Mouse (Mus musculus) v-Abl transformed pro-B cells (cell line): ENCODE results near the gene Cc2d1a.

Source experiments
- in situ Hi-C, 2 experiments: fragments of 400-800 bp; cut with MboI; formaldehyde crosslinking; loops; one replicate each; pipeline ENCODE4 v1.15.1; 2025; ENCODE audit not compliant: unreplicated experiment in 2 of 2

The Cc2d1a gene

DNA sequence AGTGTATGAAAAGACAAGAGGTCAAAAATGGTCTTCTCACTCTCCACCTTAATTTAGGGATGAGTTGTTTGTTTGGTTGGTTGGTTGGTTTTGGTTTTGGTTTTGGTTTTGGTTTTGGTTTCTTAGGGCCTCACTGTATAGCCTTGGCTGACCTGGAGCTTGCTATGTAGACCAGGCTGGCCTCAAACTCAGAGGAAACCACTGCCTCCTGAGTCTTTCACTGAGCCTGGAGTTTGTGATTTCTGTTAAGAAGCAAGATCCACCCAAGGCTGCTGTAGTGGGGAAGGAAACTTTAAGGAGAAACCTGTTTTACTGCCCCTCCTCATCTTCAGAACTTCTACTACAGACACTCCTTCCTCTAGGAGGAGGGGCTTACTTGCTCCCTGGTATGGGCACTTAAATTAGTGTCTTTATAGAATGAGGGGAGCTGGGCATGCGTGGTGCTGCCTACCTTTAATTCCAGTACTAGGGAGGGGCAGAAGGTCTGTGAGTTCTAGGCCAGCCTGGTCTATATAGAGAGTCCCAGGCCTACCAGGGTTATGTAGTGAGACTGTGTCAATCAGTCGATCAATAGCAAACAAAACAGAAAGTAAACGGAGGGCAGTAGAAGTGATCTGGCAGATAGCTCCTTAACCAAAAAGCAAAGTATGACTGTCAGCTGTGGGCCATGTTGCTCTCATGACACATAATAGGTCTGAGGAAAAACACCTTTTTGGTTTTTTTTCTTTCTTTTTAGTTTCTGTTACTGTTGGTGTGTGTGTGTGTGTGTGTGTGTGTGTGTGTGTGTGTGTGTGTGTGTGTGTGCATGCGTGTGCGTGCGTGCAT, 41.3 kb downstream of the Cc2d1a start:
- in situ Hi-C loops: no loop called here

DNA sequence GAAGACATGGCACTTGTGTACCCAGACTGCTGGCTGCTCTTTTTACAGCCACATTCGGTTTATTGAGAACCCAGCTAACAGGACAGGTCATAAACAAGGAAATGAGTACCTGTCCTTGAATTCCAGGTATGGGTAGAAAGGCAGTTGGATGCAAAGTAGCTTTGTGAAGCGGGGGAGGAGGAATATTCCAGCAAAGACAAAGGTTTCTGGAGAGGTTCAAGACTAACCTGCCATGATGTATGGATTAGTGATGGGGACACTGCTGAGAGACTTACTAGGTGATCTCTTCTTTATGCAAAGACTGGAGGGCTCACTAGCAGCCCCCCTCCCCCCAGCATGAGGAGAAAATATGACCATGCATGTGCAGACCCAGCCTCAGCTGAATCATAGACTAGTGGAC, 42.1 kb downstream of the Cc2d1a start:
- in situ Hi-C loops: no loop called here

DNA sequence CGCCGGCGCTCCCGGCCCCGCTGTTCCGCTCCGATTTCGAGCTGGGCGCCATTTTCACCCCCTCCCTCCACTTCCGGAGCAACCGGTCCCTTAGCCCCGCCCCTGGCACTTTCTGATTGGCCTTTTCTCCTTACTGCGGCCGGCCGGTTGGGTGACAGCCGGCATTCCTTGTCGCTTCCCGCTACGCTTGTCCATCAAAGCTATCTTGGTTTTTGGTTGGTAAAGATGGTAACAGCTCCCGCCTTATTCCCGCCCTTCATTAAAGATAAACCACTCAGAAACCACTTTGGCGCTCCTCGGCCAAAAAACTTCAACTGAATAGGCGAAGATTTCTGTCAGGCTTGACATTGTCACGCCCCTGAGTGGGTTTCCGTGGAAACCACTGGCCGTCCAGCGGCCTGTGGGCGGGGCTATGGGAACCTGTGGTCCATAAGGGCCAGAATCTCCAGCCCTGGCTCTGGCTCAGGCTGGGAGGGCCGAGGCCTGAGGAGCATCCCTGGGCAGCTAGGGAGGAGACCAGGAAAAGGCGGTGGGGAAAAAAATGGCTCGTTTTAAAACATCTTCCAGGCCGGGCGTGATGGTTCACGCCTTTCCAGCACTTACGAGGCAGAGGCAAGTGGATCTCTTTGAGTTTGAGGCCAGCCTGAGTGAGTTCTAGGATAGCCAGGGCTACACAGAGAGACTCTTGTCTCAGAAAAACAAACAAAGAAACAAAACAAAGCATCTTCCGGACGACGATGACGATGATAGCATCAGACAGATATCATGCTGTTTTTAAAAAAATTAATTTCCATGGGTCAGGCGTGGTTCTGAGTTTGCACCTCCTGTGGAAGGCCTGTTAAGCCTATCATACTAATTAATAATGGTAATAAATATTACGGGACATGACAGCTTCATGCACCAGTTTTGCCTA, 42.8 kb downstream of the Cc2d1a start, which contains the start of gene Dcaf15:
TSS of gene Dcaf15 (minus strand) at position 72 of the 913 bp plus-strand sequence.
- in situ Hi-C loops: loop anchor here in 1 of 2 experiments (5.0 kb wide), 1 partner anchor 63 kb away; the partner anchor contains the start of genes Il27ra and Rln3

DNA sequence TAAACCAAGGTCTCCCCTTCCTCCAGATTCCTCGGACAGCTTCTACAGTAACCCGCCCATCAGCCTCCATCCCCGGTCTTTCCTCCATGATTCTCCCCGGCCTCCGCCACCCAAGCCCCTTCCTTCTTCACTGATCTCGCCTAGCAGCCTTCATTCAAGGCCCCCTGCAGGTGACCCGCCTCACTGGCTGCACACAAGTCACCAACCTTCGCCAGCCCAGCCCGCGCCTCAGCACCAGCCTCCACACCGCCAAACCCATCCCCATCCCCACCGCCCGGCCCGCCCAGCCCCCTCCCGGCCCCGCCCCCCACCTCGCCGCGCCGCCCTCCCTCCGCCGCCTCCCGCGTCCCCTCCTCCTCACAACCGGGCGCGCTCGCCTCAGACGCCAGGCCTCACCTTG, 43.5 kb downstream of the Cc2d1a start:
- in situ Hi-C loops: loop anchor here in 1 of 2 experiments (5.0 kb wide), 1 partner anchor 62 kb away; the partner anchor contains the start of genes Il27ra and Rln3

DNA sequence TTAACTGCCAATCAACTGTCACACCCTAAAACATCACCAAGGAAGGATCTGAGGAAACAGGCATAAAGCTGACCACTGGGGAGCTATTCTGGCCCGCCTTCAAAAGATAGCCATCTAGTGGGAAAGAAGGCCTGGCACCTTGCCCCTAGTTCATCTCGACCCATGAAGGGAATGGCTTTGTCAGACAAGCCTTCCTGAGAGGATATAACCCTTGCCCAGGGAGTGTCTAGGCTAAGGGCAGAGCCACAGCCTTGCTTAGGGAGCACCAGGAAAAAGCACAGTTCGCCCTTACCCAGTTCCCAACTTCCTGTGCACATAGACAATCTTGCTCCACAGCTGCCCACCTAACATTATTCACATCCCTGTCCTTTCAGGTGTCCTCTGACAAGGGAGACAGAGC, 44.1 kb downstream of the Cc2d1a start:
- in situ Hi-C loops: loop anchor here in 1 of 2 experiments (5.0 kb wide), 1 partner anchor 61 kb away; the partner anchor contains the start of genes Il27ra and Rln3

DNA sequence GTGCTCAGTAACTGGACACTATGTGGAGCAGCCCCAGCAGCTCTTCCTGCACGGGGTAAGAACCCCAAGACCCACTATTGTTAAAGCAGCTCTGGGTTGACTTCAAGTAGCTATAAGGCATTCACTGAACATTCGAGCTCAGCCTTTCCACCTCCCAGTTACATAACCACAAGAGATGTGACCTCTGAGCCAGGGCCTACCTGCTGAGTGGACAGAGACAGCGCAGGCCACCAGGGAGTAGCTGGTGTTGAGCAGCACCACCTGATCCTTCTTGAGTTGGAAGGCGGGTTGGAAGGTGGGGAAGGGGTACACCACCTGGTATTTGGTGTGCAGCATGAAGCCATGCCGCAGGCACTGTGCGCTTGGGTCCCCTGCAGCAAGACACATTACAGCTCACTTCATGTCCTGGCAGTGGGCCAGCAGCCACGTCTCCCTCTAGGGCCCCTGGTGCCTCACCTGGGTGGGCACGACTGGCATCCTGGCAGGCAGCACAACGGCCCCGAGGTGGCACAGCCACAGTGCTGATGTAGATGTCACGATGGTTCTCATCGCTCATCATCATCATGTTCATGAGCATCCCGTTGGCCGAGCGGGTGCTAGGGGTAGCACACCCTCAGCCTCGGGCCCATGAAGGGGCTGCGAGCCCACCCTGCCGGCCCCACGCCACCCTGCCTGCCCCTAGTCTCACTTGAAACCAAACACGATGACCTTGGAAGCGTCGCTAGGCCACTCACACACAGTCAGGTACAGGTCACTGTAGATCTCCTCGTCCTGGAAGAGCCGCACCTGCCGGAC, 46.1 kb downstream of the Cc2d1a start:
- in situ Hi-C loops: loop anchor here in 1 of 2 experiments (5.0 kb wide), 1 partner anchor 59 kb away; the partner anchor contains the start of genes Il27ra and Rln3

DNA sequence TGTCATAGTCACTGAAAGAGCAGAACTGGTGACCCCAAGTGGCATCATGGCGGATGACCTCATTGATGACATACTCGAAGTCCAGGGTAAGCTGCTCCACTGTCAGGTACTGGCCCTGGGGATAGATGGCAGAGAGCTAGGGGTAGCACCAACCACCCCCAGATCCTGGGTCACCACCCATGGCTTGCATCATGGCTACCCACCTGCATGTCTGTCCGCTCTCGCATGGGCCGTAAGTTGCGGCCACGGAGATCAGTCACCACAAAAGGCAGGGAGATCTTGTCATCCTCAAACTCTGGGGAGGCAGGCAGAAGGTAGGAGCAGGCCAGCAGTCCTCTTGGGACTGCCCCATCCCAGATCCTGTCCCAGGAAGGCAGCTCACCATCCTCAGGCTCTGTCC, 49.4 kb downstream of the Cc2d1a start:
- in situ Hi-C loops: loop anchor here in 1 of 2 experiments (5.0 kb wide), 1 partner anchor 56 kb away; the partner anchor contains the start of genes Il27ra and Rln3

DNA sequence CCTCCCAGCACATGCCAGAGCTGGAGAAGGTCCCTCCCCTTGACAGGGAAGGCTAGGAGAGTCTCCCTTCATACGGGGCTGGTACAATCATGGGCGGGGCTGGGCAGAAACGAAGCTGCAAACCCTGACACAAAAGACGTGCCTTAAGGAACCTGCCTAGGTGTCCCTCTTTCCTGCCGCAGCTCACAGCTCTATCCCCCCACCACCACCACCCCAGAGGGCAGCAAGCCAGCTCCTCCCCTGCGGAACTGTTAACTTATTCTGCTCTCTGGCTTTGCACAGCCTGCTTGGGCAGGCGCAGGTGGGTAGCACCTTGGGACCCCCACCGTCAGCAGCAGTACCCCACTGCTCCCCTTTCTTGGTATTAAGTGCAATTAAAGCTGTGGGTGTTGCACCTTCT, 51.7 kb downstream of the Cc2d1a start:
- in situ Hi-C loops: loop anchor here in 1 of 2 experiments (5.0 kb wide), 1 partner anchor 54 kb away; the partner anchor contains the start of genes Il27ra and Rln3

DNA sequence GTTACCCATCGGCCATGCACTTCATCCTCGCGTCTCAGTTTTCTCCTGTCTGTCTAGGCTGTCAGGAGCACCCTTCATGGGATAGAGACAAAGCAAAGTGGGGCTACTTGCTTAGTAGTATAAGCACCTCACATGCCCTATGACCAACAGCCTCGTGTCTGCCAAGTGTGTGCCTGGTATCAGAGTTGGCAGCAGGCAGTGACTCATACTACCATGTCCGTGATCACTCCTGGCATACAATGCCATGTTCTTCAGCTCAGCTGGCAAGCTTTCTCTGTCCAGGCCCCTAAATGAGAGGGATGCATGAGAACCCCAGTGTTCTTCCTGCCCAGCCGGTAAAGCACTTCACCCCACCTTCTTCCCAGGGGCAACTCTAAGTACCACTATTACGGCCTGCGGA, 57.2 kb downstream of the Cc2d1a start:
- in situ Hi-C loops: no loop called here

DNA sequence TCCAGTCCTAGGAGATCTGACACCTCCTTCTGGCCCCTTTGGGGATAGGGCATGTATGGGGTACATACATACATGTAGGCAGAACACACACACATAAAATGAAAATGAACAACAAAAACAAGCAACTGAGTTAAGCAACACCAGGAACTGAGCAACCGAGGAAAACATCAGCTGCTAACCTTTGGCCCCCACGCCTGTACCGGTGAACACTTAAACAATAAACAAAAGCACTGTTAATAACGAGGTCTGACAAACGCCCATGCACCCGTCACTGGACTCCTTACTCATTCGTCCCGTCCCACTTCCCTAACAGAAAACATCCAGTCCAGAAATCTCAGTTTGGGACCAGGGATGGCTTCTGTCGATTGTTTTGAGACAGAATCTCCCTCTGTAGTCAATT, 58.5 kb downstream of the Cc2d1a start:
- in situ Hi-C loops: no loop called here

DNA sequence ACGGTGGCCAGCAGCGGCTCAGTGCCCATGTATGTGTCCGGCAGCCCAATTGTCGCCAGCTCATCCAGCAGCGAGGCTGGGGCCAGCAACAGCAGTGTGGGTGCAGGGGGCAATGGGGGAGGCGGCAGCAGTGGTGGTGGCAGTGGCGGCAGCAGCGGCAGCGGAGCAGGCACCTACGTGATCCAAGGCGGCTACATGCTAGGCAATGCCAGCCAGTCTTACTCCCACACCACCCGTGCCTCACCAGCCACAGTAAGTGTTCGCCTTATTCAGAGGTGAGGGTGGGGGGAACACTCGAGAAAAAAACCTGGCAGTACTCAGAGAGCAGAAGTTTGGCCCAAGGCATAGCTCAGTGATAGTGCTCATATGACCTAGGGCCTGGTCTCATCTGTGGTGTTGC, 59.9 kb downstream of the Cc2d1a start:
- in situ Hi-C loops: no loop called here

DNA sequence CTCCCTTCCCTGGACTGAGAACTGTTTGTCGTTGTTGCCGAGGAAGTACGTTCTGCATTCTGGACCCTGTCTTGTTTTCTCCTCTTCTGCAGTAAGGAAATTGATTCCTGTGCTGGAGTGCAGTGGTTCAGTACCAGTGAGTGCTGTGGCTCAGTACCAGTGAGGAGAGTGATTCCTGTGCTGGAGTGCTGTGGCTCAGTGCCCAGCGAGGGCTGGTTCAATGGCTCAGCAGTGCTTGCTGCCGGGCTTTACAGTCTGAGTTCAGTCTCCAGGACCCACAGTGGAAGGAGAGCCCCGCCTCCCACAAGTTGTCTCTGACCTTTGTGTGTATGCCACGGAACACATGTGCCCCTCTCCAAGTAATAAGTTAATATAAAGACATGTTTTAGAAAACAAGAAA, 60.6 kb downstream of the Cc2d1a start:
- in situ Hi-C loops: no loop called here

DNA sequence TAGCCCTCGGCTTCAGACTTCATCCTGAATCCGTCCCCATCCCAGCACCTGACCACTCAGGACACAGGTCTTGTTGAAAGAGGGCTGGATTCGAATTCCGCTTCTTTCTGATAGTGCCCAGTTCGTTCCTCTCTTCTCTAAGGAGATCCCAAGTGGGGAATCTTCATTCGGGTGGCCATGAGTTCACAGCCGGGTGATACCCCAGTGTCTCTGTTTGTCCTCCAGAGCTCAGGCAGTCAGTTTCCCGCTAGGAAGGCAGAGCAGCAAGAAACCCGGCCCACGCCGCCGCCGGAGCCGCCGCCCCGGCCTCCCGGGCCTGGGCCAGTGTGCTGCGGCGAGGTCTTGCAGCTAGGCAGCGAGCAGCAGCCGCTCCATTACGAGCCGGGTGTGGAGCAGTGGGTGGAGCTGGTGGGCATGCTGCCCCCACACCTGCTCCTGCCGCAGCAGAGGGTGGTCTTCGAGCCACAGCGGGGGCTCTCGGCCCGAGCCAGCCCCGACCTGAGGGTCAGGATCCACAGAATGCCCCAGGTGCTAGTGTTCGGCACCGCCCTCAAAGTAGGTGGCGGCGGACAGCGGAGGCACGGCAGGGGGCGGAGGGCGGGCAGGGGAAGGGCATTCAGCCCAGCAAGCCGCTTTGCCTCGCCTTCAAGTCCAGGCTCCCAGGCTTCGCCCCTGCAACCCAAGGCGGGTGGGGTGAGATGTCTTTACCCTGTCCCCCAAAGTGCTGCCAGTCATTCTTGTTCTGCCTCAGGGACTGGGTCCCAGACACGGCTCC, 63.2 kb downstream of the Cc2d1a start:
- in situ Hi-C loops: no loop called here

DNA sequence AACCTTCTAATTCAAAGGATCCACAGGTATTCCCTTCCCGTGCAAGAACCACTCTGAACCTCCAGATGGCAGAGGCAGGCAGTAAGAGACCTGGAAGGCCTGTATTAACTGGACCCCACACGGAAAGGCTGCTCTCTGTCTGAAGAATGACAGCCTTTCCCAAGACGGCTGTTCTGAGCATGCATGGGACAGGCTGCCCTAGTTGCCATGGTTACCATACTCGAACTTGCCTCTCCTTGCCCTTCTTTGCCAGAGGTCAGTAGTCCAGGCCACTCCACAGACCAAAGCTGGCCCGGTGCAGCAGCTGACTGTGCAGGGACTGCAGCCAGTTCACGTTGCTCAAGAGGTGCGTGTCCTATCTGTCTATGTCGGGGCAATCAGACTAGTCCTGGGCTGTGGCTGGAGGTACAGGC, 63.9 kb downstream of the Cc2d1a start:
- in situ Hi-C loops: no loop called here
